In genomic region chr11:62602619-62603311, GRCm38 (mm10) we compare ENCODE assay signal across 8 mouse cellular contexts. TPM values are rescaled to one million over a fixed set of nuclear protein-coding genes. Genes with fewer than 3 reads are reported as not detected.
DNase-seq lines count a peak whose midpoint lies in the region; ATAC-seq and TF ChIP-seq lines count a peak whose summit lies in the region.

No protein-coding gene starts in this region.

- peaks cover 47% of the 10 kb centered on the region for H3K36me3 ChIP-seq in ES-E14 (ENCODE audit: control insufficient read depth, insufficient read depth, low read length, poor library complexity, severe bottlenecking)
- peaks cover 36% of the 10 kb centered on the region for H3K36me3 ChIP-seq in forebrain, embryonic 15.5 days
- H3K36me3 ChIP-seq in lung, embryonic 14.5 days (ENCODE audit: insufficient read depth) = peaks cover 47% of the 10 kb centered on the region
- H3K36me3 ChIP-seq in thymus, adult 2 months (ENCODE audit: control insufficient read depth, insufficient read depth, low read length) = peaks cover 38% of the 10 kb centered on the region

- intact Hi-C loops in heart, postnatal 36 days (cut with DNase I) = loop anchor here (2.0 kb wide), 1 partner anchor 52 kb away; the partner anchor contains the start of gene Ubb

- peak overlapping the region; percentile 77 to 98 for H3K4me3 ChIP-seq in ES-E14 (ENCODE audit: insufficient read depth in 1 of 2, low read depth in 1 of 2, low read length in 2 of 2, poor library complexity in 1 of 2, severe bottlenecking in 1 of 2)
- peak overlapping the region; percentile 72 for H3K4me3 ChIP-seq in forebrain, embryonic 15.5 days
- peak overlapping the region; percentile 82 for H3K4me3 ChIP-seq in layer of hippocampus, adult 2 months
- H3K4me3 ChIP-seq in lung, embryonic 14.5 days (ENCODE audit: low read depth, low read length) = peak overlapping the region; percentile 72
- peak overlapping the region; percentile 89 for H3K4me3 ChIP-seq in olfactory bulb, adult 2 months (ENCODE audit: insufficient read depth, low read depth, low read length)
- peak overlapping the region; percentile 66 for H3K4me3 ChIP-seq in thymus, adult 2 months (ENCODE audit: control insufficient read depth, insufficient read depth, low read length)

- peak overlapping the region; percentile 100 for H3K9ac ChIP-seq in ES-E14 (ENCODE audit: insufficient read depth, low read depth, low read length, poor library complexity, severe bottlenecking)
- peak overlapping the region; percentile 91 for H3K9ac ChIP-seq in forebrain, embryonic 15.5 days (replicated peaks)
- H3K9ac ChIP-seq in lung, embryonic 14.5 days = peak overlapping the region; percentile 84

- in situ Hi-C loops in ES-E14 (cut with MboI; ENCODE audit: low sequenced_read_pairs in 2 of 2, unreplicated experiment in 2 of 2) = no loop called here

- H3K27me3 ChIP-seq in forebrain, embryonic 15.5 days = no peaks in the 10 kb centered on the region
- H3K27me3 ChIP-seq in lung, embryonic 14.5 days (ENCODE audit: insufficient read depth, low read length) = no peaks in the 10 kb centered on the region
- no peaks in the 10 kb centered on the region for H3K27me3 ChIP-seq in thymus, adult 2 months (ENCODE audit: control insufficient read depth, insufficient read depth, low read length)

- ATAC-seq in forebrain, embryonic 15.5 days (replicated peaks) = peak; percentile 96
- peak; percentile 94 for ATAC-seq in lung, embryonic 14.5 days (ENCODE audit: insufficient read depth)

- peak overlapping the region; percentile 95 for H3K27ac ChIP-seq in ES-E14 (ENCODE audit: insufficient read depth, low read depth, low read length, poor library complexity, severe bottlenecking)
- peak overlapping the region; percentile 92 for H3K27ac ChIP-seq in forebrain, embryonic 15.5 days (replicated peaks)
- H3K27ac ChIP-seq in layer of hippocampus, adult 2 months = peak overlapping the region; percentile 99
- peak overlapping the region; percentile 89 for H3K27ac ChIP-seq in lung, embryonic 14.5 days (ENCODE audit: low read depth)
- H3K27ac ChIP-seq in olfactory bulb, adult 2 months (ENCODE audit: insufficient read depth, low read depth, low read length) = peak overlapping the region; percentile 96
- peak overlapping the region; percentile 62 for H3K27ac ChIP-seq in thymus, adult 2 months (ENCODE audit: control insufficient read depth, insufficient read depth, low read length)

- no peaks in the 10 kb centered on the region for H3K9me3 ChIP-seq in ES-E14 (ENCODE audit: control insufficient read depth, insufficient read depth, low read depth, low read length)
- H3K9me3 ChIP-seq in forebrain, embryonic 15.5 days = no peaks in the 10 kb centered on the region
- no peaks in the 10 kb centered on the region for H3K9me3 ChIP-seq in lung, embryonic 14.5 days (ENCODE audit: low read depth, low read length)

- under 1% methylated on average over 58 of the region's 58 CpGs for WGBS in forebrain, embryonic 15.5 days
- WGBS in lung, embryonic 14.5 days = under 1% methylated on average over 58 of the region's 58 CpGs
- WGBS in olfactory bulb, adult 2 months = under 1% methylated on average over 58 of the region's 58 CpGs
- under 1% methylated on average over 58 of the region's 58 CpGs for WGBS in thymus, adult 2 months

- TF ChIP-seq POLR2A in olfactory bulb, adult 2 months (IDR thresholded peaks at IDR 0.05; ENCODE audit: insufficient read depth, low read depth, low read length) = peak; percentile 100
- peak; percentile 100 for TF ChIP-seq POLR2A in thymus, adult 2 months (IDR thresholded peaks at IDR 0.05; ENCODE audit: control insufficient read depth, extremely low read depth, insufficient read depth, low read length, poor library complexity)

- peaks cover 0 to 13% of the 10 kb centered on the region in 2 experiments; a peak in 2 of 4 replicates for H3K4me1 ChIP-seq in ES-E14 (ENCODE audit: control insufficient read depth in 2 of 2, insufficient read depth in 2 of 2, low read length in 2 of 2, poor library complexity in 1 of 2)
- H3K4me1 ChIP-seq in forebrain, embryonic 15.5 days = peaks cover 43% of the 10 kb centered on the region
- peaks cover 17% of the 10 kb centered on the region for H3K4me1 ChIP-seq in lung, embryonic 14.5 days (ENCODE audit: insufficient read depth)
- peaks cover 17% of the 10 kb centered on the region for H3K4me1 ChIP-seq in olfactory bulb, adult 2 months (ENCODE audit: control insufficient read depth, insufficient read depth, low read length)
- peaks cover 13% of the 10 kb centered on the region for H3K4me1 ChIP-seq in thymus, adult 2 months (replicated peaks; ENCODE audit: control insufficient read depth, insufficient read depth, low read length)

- DNase-seq in ES-E14 (ENCODE audit: low read depth, low spot score) = peak; percentile 94
- peak; percentile 98 for DNase-seq in cerebellum, adult 11-12 months
- DNase-seq in heart, postnatal 36 days = peak; percentile 95
- peak; percentile 98 for DNase-seq in layer of hippocampus, adult 2 months (ENCODE audit: low spot score in 2 of 2)
- peak; percentile 99 for DNase-seq in lung, embryonic 14.5 days
- DNase-seq in thymus, adult 2 months = peak; percentile 99

- TF ChIP-seq CTCF in layer of hippocampus, adult 2 months (conservative IDR thresholded peaks at IDR 0.05) = 0 out of 2 replicates have a peak, but pooled peaks have one; percentile 29
- peak; percentile 44 for TF ChIP-seq CTCF in lung, embryonic 14.5 days (IDR thresholded peaks at IDR 0.05; ENCODE audit: low read depth)
- TF ChIP-seq CTCF in olfactory bulb, adult 2 months (IDR thresholded peaks at IDR 0.05; ENCODE audit: insufficient read depth, low read depth, low read length) = no peak
- peak; percentile 70; the same call in 1 of the 2 replicates for TF ChIP-seq CTCF in thymus, adult 2 months (IDR thresholded peaks at IDR 0.05; ENCODE audit: borderline replicate concordance, control insufficient read depth, extremely low read depth, insufficient read depth, low read length, poor library complexity)

- H3K4me2 ChIP-seq in forebrain, embryonic 15.5 days (replicated peaks) = peak overlapping the region; percentile 59
- peak overlapping the region; percentile 82 for H3K4me2 ChIP-seq in lung, embryonic 14.5 days

TF ChIP-seq in ES-E14, 5 proteins besides CTCF, POLR2A, EP300 and RAD21:
- no peak for TF ChIP-seq ZNF384 (IDR thresholded peaks at IDR 0.05; ENCODE audit: low read depth, low read length)
- no peak for TF ChIP-seq CHD2 (IDR thresholded peaks at IDR 0.05; ENCODE audit: low read depth, low read length)
- peak; percentile 82; the same call in 1 of the 2 replicates for TF ChIP-seq HCFC1 (IDR thresholded peaks at IDR 0.05; ENCODE audit: borderline replicate concordance, insufficient read depth, low read length)
- no peak for TF ChIP-seq ZC3H11A (IDR thresholded peaks at IDR 0.05; ENCODE audit: borderline replicate concordance, low read depth, low read length)
- no peak for TF ChIP-seq MAFK (IDR thresholded peaks at IDR 0.05; ENCODE audit: insufficient read depth, low read depth, low read length)
TF ChIP-seq in ES-E14: peak in this region for 1.

RNA-seq across cellular contexts. Expression of gene Trpv2, which starts 28.5 kb away (rescaled TPM):
- total RNA-seq in ES-E14 (2012; rRNA removed) = 9.8 and 13.4 TPM in 2 replicates
- polyA plus RNA-seq in forebrain, embryonic 15.5 days (2015; fragmentation: Nextera tagmentation; extraction: Ambion mirVana) = 17.1 and 19.8 TPM in 2 replicates
- total RNA-seq in heart, postnatal 36 days (2021) = 1 to 10 TPM; 2.8 to 2.9 TPM
- 10 to 100 TPM; 12.8 to 14.0 TPM for total RNA-seq in layer of hippocampus, adult 2 months (2021)
- 3.9 and 4.2 TPM in 2 replicates for polyA plus RNA-seq in lung, embryonic 14.5 days (2014; fragmentation: Nextera tagmentation; extraction: Ambion mirVana)
- polyA plus RNA-seq in olfactory bulb, adult 2 months (2012; ENCODE audit: insufficient read depth, insufficient read length, low replicate concordance, missing spikeins) = not detected in 2 replicates
- 95.4 and 96.0 TPM in 2 replicates for polyA plus RNA-seq in thymus, adult 2 months (2012; rRNA removed)

RNA-seq across cellular contexts. Expression of gene Lrrc75a, which starts 45.6 kb away (rescaled TPM):
- 9.9 and 11.6 TPM in 2 replicates for total RNA-seq in ES-E14 (2012; rRNA removed)
- polyA plus RNA-seq in forebrain, embryonic 15.5 days (2015; fragmentation: Nextera tagmentation; extraction: Ambion mirVana) = 11.1 and 11.3 TPM in 2 replicates
- total RNA-seq in heart, postnatal 36 days (2021) = 1 to 10 TPM; 4.4 to 7.1 TPM
- 1 to 10 TPM; 7.3 to 7.6 TPM for total RNA-seq in layer of hippocampus, adult 2 months (2021)
- 14.1 and 16.4 TPM in 2 replicates for polyA plus RNA-seq in lung, embryonic 14.5 days (2014; fragmentation: Nextera tagmentation; extraction: Ambion mirVana)
- polyA plus RNA-seq in olfactory bulb, adult 2 months (2012; ENCODE audit: insufficient read depth, insufficient read length, low replicate concordance, missing spikeins) = not detected in 2 replicates
- 6.0 and 6.9 TPM in 2 replicates for polyA plus RNA-seq in thymus, adult 2 months (2012; rRNA removed)

RNA-seq across cellular contexts. Expression of gene Mmgt2, which starts 45.7 kb away (rescaled TPM):
- total RNA-seq in ES-E14 (2012; rRNA removed) = 11.4 and 13.6 TPM in 2 replicates
- polyA plus RNA-seq in forebrain, embryonic 15.5 days (2015; fragmentation: Nextera tagmentation; extraction: Ambion mirVana) = 26.2 and 30.7 TPM in 2 replicates
- total RNA-seq in heart, postnatal 36 days (2021) = 1 to 10 TPM; 5.4 to 9.9 TPM
- total RNA-seq in layer of hippocampus, adult 2 months (2021) = 10 to 100 TPM; 15.8 to 16.5 TPM
- 42.7 and 42.8 TPM in 2 replicates for polyA plus RNA-seq in lung, embryonic 14.5 days (2014; fragmentation: Nextera tagmentation; extraction: Ambion mirVana)
- not detected in 2 replicates for polyA plus RNA-seq in olfactory bulb, adult 2 months (2012; ENCODE audit: insufficient read depth, insufficient read length, low replicate concordance, missing spikeins)
- polyA plus RNA-seq in thymus, adult 2 months (2012; rRNA removed) = 43.0 and 47.5 TPM in 2 replicates

RNA-seq across cellular contexts. Expression of gene Ubb, which starts 51.8 kb away (rescaled TPM):
- total RNA-seq in ES-E14 (2012; rRNA removed) = 1,350 and 1,664 TPM in 2 replicates
- polyA plus RNA-seq in forebrain, embryonic 15.5 days (2015; fragmentation: Nextera tagmentation; extraction: Ambion mirVana) = 4,659 and 4,677 TPM in 2 replicates
- 100 to 1,000 TPM; 708 to 720 TPM for total RNA-seq in heart, postnatal 36 days (2021)
- total RNA-seq in layer of hippocampus, adult 2 months (2021) = 1,000 to 10,000 TPM; 1,708 to 1,866 TPM
- 2,928 and 2,952 TPM in 2 replicates for polyA plus RNA-seq in lung, embryonic 14.5 days (2014; fragmentation: Nextera tagmentation; extraction: Ambion mirVana)
- polyA plus RNA-seq in olfactory bulb, adult 2 months (2012; ENCODE audit: insufficient read depth, insufficient read length, low replicate concordance, missing spikeins) = 651 TPM in 1 of 2 replicates, not detected in the other
- 2,301 and 2,384 TPM in 2 replicates for polyA plus RNA-seq in thymus, adult 2 months (2012; rRNA removed)

Comparison
In these comparisons a context has a peak if more than half of its experiments do, and no peak if none do; other contexts are left out.
1. Peak in every context shown above with its lines: DNase-seq, ATAC-seq, H3K4me3 ChIP-seq and H3K27ac ChIP-seq.
2. RNA of gene Mmgt2, which starts 45.7 kb away (polyA plus RNA-seq): 43.0 to 47.5 TPM in thymus, adult 2 months, 42.7 to 42.8 TPM in lung, embryonic 14.5 days and 26.2 to 30.7 TPM in forebrain, embryonic 15.5 days; not detected in olfactory bulb, adult 2 months; every median in the first group is over 10 times any median in the second.